Comparison of ENCODE assay signal across 16 mouse cellular contexts in genomic region chr3:14877251-14877909, GRCm38 (mm10). TPM values are rescaled to one million over a fixed set of nuclear protein-coding genes. Genes with fewer than 3 reads are reported as not detected.
DNase-seq lines count a peak whose midpoint lies in the region; ATAC-seq and TF ChIP-seq lines count a peak whose summit lies in the region.
"Had no signal": no experiment of that assay in that cellular context is flagged by ENCODE, and none has a peak within 500 bp of the region (broad histone marks: within the 10 kb centered on the region; RNA-seq: fewer than 3 reads in every experiment).

No protein-coding gene starts in this region.

- no peak overlapping the region for H3K4me3 ChIP-seq in intestine, embryonic 15.5 days (replicated peaks)
- H3K4me3 ChIP-seq in intestine, postnatal 0 days (ENCODE audit: low read depth, low read length): no peak overlapping the region
- H3K4me3 ChIP-seq: embryonic facial prominence, embryonic 15.5 days; neural tube, embryonic 12.5 days had no signal

- no peaks in the 10 kb centered on the region for H3K4me1 ChIP-seq in intestine, embryonic 15.5 days (replicated peaks)
- H3K4me1 ChIP-seq in intestine, postnatal 0 days (replicated peaks; ENCODE audit: control insufficient read depth, insufficient read depth, low read length): no peaks in the 10 kb centered on the region
- H3K4me1 ChIP-seq: embryonic facial prominence, embryonic 15.5 days; neural tube, embryonic 12.5 days had no signal

- ATAC-seq in intestine, embryonic 15.5 days: peak; percentile 63; the same call in 1 of the 2 replicates
- ATAC-seq in intestine, postnatal 0 days: no peak
- peak; percentile 72 for ATAC-seq in erythroid progenitor cell, adult 5-6 weeks (replicated peaks; ENCODE audit: low FRiP score, poor library complexity, severe bottlenecking)
- ATAC-seq in megakaryocyte progenitor cell, adult 5-6 weeks (replicated peaks; ENCODE audit: poor library complexity): peak; percentile 56
- ATAC-seq: midbrain, embryonic 16.5 days had no signal

- DNase-seq in MEL-GATA-1-ER (ENCODE audit: extremely low read depth, low read depth): peak; percentile 93
- DNase-seq in embryo, embryonic 10.5 days (ENCODE audit: low spot score): no peak
- no peak for DNase-seq in kidney, adult 8-10 months
- DNase-seq: cerebellum, postnatal 36 days; gastrocnemius, postnatal 36 days; kidney, adult 11 months; lung, adult 18-20 months; retina, postnatal 1 day; thymus, postnatal 14 days had no signal

- no peak overlapping the region for H3K9ac ChIP-seq in intestine, embryonic 15.5 days
- H3K9ac ChIP-seq in intestine, postnatal 0 days (ENCODE audit: low read depth, low read length): no peak overlapping the region
- H3K9ac ChIP-seq: embryonic facial prominence, embryonic 15.5 days; neural tube, embryonic 12.5 days had no signal

- no peak overlapping the region for H3K4me2 ChIP-seq in intestine, embryonic 15.5 days (replicated peaks)
- no peak overlapping the region for H3K4me2 ChIP-seq in intestine, postnatal 0 days (replicated peaks; ENCODE audit: low read depth)
- H3K4me2 ChIP-seq: embryonic facial prominence, embryonic 15.5 days; neural tube, embryonic 12.5 days had no signal

- H3K27me3 ChIP-seq in intestine, embryonic 15.5 days (replicated peaks): no peaks in the 10 kb centered on the region
- no peaks in the 10 kb centered on the region for H3K27me3 ChIP-seq in intestine, postnatal 0 days (replicated peaks; ENCODE audit: control insufficient read depth, insufficient read depth, low read length)
- H3K27me3 ChIP-seq: embryonic facial prominence, embryonic 15.5 days; neural tube, embryonic 12.5 days had no signal

- H3K27ac ChIP-seq in intestine, embryonic 15.5 days: no peak overlapping the region
- H3K27ac ChIP-seq in intestine, postnatal 0 days (ENCODE audit: low read depth, low read length): no peak overlapping the region
- H3K27ac ChIP-seq: embryonic facial prominence, embryonic 15.5 days; neural tube, embryonic 12.5 days had no signal

- no peaks in the 10 kb centered on the region for H3K36me3 ChIP-seq in intestine, embryonic 15.5 days
- no peaks in the 10 kb centered on the region for H3K36me3 ChIP-seq in intestine, postnatal 0 days (ENCODE audit: control insufficient read depth, insufficient read depth)
- H3K36me3 ChIP-seq: embryonic facial prominence, embryonic 15.5 days; neural tube, embryonic 12.5 days had no signal

- no peak for TF ChIP-seq CTCF in intestine, postnatal 0 days (IDR thresholded peaks at IDR 0.05; ENCODE audit: low read depth)

- H3K9me3 ChIP-seq in intestine, embryonic 15.5 days: no peaks in the 10 kb centered on the region
- no peaks in the 10 kb centered on the region for H3K9me3 ChIP-seq in intestine, postnatal 0 days (ENCODE audit: control insufficient read depth)
- H3K9me3 ChIP-seq: embryonic facial prominence, embryonic 15.5 days; neural tube, embryonic 12.5 days had no signal

- WGBS in intestine, embryonic 15.5 days: 83% methylated on average over 7 of the region's 7 CpGs
- WGBS in intestine, postnatal 0 days: 83% methylated on average over 7 of the region's 7 CpGs

RNA-seq across cellular contexts. Expression of gene Car2, which starts 8.7 kb away (rescaled TPM):
- 56.2 and 69.8 TPM in 2 replicates for polyA plus RNA-seq in intestine, embryonic 15.5 days (2015; fragmentation: Nextera tagmentation; extraction: Ambion mirVana)
- 28.4 and 39.5 TPM in 2 replicates for polyA plus RNA-seq in intestine, postnatal 0 days (2015; fragmentation: Nextera tagmentation; extraction: Ambion mirVana)
- total RNA-seq in erythroid progenitor cell, adult 5-6 weeks (2015; ENCODE audit: low replicate concordance): 2,420 and 2,713 TPM in 2 replicates
- 2,109 and 2,592 TPM in 2 replicates for total RNA-seq in erythroid progenitor cell, adult 5-6 weeks (2017; ENCODE audit: low replicate concordance)
- total RNA-seq in megakaryocyte progenitor cell, adult 5-6 weeks (2015): 155 and 274 TPM in 2 replicates
- 143 and 234 TPM in 2 replicates for total RNA-seq in megakaryocyte progenitor cell, adult 5-6 weeks (2017)

RNA-seq across cellular contexts. Expression of gene Car3, which starts 14.1 kb away (rescaled TPM):
- polyA plus RNA-seq in intestine, embryonic 15.5 days (2015; fragmentation: Nextera tagmentation; extraction: Ambion mirVana): 3.8 and 4.6 TPM in 2 replicates
- 1.4 TPM in 2 replicates for polyA plus RNA-seq in intestine, postnatal 0 days (2015; fragmentation: Nextera tagmentation; extraction: Ambion mirVana)
- 0.72 and 3.8 TPM in 2 replicates for total RNA-seq in erythroid progenitor cell, adult 5-6 weeks (2015; ENCODE audit: low replicate concordance)
- not detected in 2 replicates for total RNA-seq in erythroid progenitor cell, adult 5-6 weeks (2017; ENCODE audit: low replicate concordance)
- 9.5 and 10.6 TPM in 2 replicates for total RNA-seq in megakaryocyte progenitor cell, adult 5-6 weeks (2015)
- 5.4 and 8.1 TPM in 2 replicates for total RNA-seq in megakaryocyte progenitor cell, adult 5-6 weeks (2017)

Comparison
In these comparisons a context has a peak if more than half of its experiments do, and no peak if none do; other contexts are left out.
1. RNA of gene Car2, which starts 8.7 kb away (total RNA-seq): 2,109 to 2,713 TPM in erythroid progenitor cell, adult 5-6 weeks; 143 to 274 TPM in megakaryocyte progenitor cell, adult 5-6 weeks; every median in the first group is over 4 times any median in the second.